Mouse (Mus musculus): ENCODE measurements around the gene Mttp. TPM values are rescaled to one million over a fixed set of nuclear protein-coding genes. Genes with fewer than 3 reads are reported as not detected.

Gene Mttp
- polyA plus RNA-seq, 1 experiment from 2014 or later: 8.6 TPM

GRCm38 (mm10) chr3:138162553-138163183, 17.9 kb upstream of the Mttp start:
- no peak overlapping the region for H3K9ac ChIP-seq (ENCODE audit: low read length)
- 44% methylated on average over 4 of the region's 4 CpGs for WGBS
- no peak for ATAC-seq (ENCODE audit: low read depth)

GRCm38 (mm10) chr3:138161623-138162022, 16.9 kb upstream of the Mttp start:
- ATAC-seq (ENCODE audit: low read depth): no peak
- no peaks in the 10 kb centered on the region for H3K4me1 ChIP-seq (replicated peaks; ENCODE audit: control insufficient read depth, insufficient read depth, low read length)
- no peaks in the 10 kb centered on the region for H3K27me3 ChIP-seq (ENCODE audit: control insufficient read depth, insufficient read depth, low read depth, low read length)
- no peak overlapping the region for H3K9ac ChIP-seq (ENCODE audit: low read length)
- no peaks in the 10 kb centered on the region; the same call in 1 of the 2 replicates for H3K36me3 ChIP-seq (ENCODE audit: control insufficient read depth, insufficient read depth, low read length)
- H3K9me3 ChIP-seq (ENCODE audit: control insufficient read depth, low read length): no peaks in the 10 kb centered on the region
- H3K4me3 ChIP-seq (ENCODE audit: low read length): no peak overlapping the region
- 81% methylated on average over 10 of the region's 10 CpGs for WGBS
- H3K27ac ChIP-seq (ENCODE audit: low read length): no peak overlapping the region
- H3K4me2 ChIP-seq (ENCODE audit: low read depth, low read length): no peak overlapping the region

More at GRCm38 (mm10) chr3:138162553-138163183, 17.9 kb upstream of the Mttp start:
- H3K27ac ChIP-seq (ENCODE audit: low read length): no peak overlapping the region
- H3K4me2 ChIP-seq (ENCODE audit: low read depth, low read length): no peak overlapping the region
- H3K4me1 ChIP-seq (replicated peaks; ENCODE audit: control insufficient read depth, insufficient read depth, low read length): no peaks in the 10 kb centered on the region
- H3K4me3 ChIP-seq (ENCODE audit: low read length): no peak overlapping the region
- no peaks in the 10 kb centered on the region for H3K9me3 ChIP-seq (ENCODE audit: control insufficient read depth, low read length)
- H3K27me3 ChIP-seq (ENCODE audit: control insufficient read depth, insufficient read depth, low read depth, low read length): no peaks in the 10 kb centered on the region
- H3K36me3 ChIP-seq (ENCODE audit: control insufficient read depth, insufficient read depth, low read length): no peaks in the 10 kb centered on the region

GRCm38 (mm10) chr3:138156651-138157050, 11.9 kb upstream of the Mttp start:
- Histone ChIP-seq H3K4me3 (ENCODE audit: low read length) (no peak overlapping the region), H3K4me1 (replicated peaks; ENCODE audit: control insufficient read depth, insufficient read depth, low read length) (no peaks in the 10 kb centered on the region), H3K27ac (ENCODE audit: low read length) (no peak overlapping the region), H3K4me2 (ENCODE audit: low read depth, low read length) (no peak overlapping the region), H3K36me3 (ENCODE audit: control insufficient read depth, insufficient read depth, low read length) (peaks cover 9% of the 10 kb centered on the region), H3K9me3 (ENCODE audit: control insufficient read depth, low read length) (no peaks in the 10 kb centered on the region), H3K27me3 (ENCODE audit: control insufficient read depth, insufficient read depth, low read depth, low read length) (no peaks in the 10 kb centered on the region), H3K9ac (ENCODE audit: low read length) (no peak overlapping the region)
- WGBS: 77% methylated on average over 10 of the region's 10 CpGs
- ATAC-seq (ENCODE audit: low read depth): no peak

GRCm38 (mm10) chr3:138155062-138155461, 10.3 kb upstream of the Mttp start:
- Histone ChIP-seq H3K4me2 (ENCODE audit: low read depth, low read length) (no peak overlapping the region), H3K4me3 (ENCODE audit: low read length) (no peak overlapping the region), H3K9me3 (ENCODE audit: control insufficient read depth, low read length) (no peaks in the 10 kb centered on the region), H3K4me1 (replicated peaks; ENCODE audit: control insufficient read depth, insufficient read depth, low read length) (no peaks in the 10 kb centered on the region), H3K27me3 (ENCODE audit: control insufficient read depth, insufficient read depth, low read depth, low read length) (no peaks in the 10 kb centered on the region), H3K27ac (ENCODE audit: low read length) (no peak overlapping the region), H3K9ac (ENCODE audit: low read length) (no peak overlapping the region), H3K36me3 (ENCODE audit: control insufficient read depth, insufficient read depth, low read length) (peaks cover 9% of the 10 kb centered on the region)
- WGBS: 85% methylated on average over 4 of the region's 4 CpGs
- no peak for ATAC-seq (ENCODE audit: low read depth)

- ATAC-seq (ENCODE audit: low read depth): no peak
- H3K4me1 ChIP-seq (replicated peaks; ENCODE audit: control insufficient read depth, insufficient read depth, low read length): no peaks in the 10 kb centered on the region
- H3K9me3 ChIP-seq (ENCODE audit: control insufficient read depth, low read length): no peaks in the 10 kb centered on the region
- no peak overlapping the region for H3K4me2 ChIP-seq (ENCODE audit: low read depth, low read length)
- H3K9ac ChIP-seq (ENCODE audit: low read length): no peak overlapping the region
- no peak overlapping the region for H3K27ac ChIP-seq (ENCODE audit: low read length)
- 88% methylated on average over 2 of the region's 2 CpGs for WGBS
- H3K27me3 ChIP-seq (ENCODE audit: control insufficient read depth, insufficient read depth, low read depth, low read length): no peaks in the 10 kb centered on the region
- peaks cover 16% of the 10 kb centered on the region for H3K36me3 ChIP-seq (ENCODE audit: control insufficient read depth, insufficient read depth, low read length)
- H3K4me3 ChIP-seq (ENCODE audit: low read length): no peak overlapping the region
Measured at GRCm38 (mm10) chr3:138148811-138149210, 4.0 kb upstream of the Mttp start.

GRCm38 (mm10) chr3:138144060-138144641, 617 bp downstream of the Mttp start:
- H3K27ac ChIP-seq (ENCODE audit: low read length): peak overlapping the region; percentile 100
- H3K4me3 ChIP-seq (ENCODE audit: low read length): peak overlapping the region; percentile 76
- ATAC-seq (ENCODE audit: low read depth): no peak
- no peaks in the 10 kb centered on the region for H3K9me3 ChIP-seq (ENCODE audit: control insufficient read depth, low read length)
- peak overlapping the region; percentile 86 for H3K9ac ChIP-seq (ENCODE audit: low read length)
- peaks cover 3% of the 10 kb centered on the region; the same call in 1 of the 2 replicates for H3K4me1 ChIP-seq (replicated peaks; ENCODE audit: control insufficient read depth, insufficient read depth, low read length)
- H3K4me2 ChIP-seq (ENCODE audit: low read depth, low read length): peak overlapping the region; percentile 87
- H3K27me3 ChIP-seq (ENCODE audit: control insufficient read depth, insufficient read depth, low read depth, low read length): no peaks in the 10 kb centered on the region
- H3K36me3 ChIP-seq (ENCODE audit: control insufficient read depth, insufficient read depth, low read length): peaks cover 5% of the 10 kb centered on the region
- WGBS: under 1% methylated on average over 18 of the region's 18 CpGs

- peak within 1 kb of the TSS; percentile 86 for H3K9ac ChIP-seq (ENCODE audit: low read length)
- H3K36me3 ChIP-seq (ENCODE audit: control insufficient read depth, insufficient read depth, low read length): no peaks in the 10 kb centered on the region
- H3K4me3 ChIP-seq (ENCODE audit: low read length): peak within 1 kb of the TSS; percentile 76
- peaks cover 3% of the 10 kb centered on the region; the same call in 1 of the 2 replicates for H3K4me1 ChIP-seq (replicated peaks; ENCODE audit: control insufficient read depth, insufficient read depth, low read length)
- peak; percentile 99 for ATAC-seq (ENCODE audit: low read depth)
- H3K27ac ChIP-seq (ENCODE audit: low read length): peak within 1 kb of the TSS; percentile 100
- WGBS: under 1% methylated on average over 68 of the region's 70 CpGs
- H3K27me3 ChIP-seq (ENCODE audit: control insufficient read depth, insufficient read depth, low read depth, low read length): no peaks in the 10 kb centered on the region
- H3K4me2 ChIP-seq (ENCODE audit: low read depth, low read length): peak within 1 kb of the TSS; percentile 87
- no peaks in the 10 kb centered on the region for H3K9me3 ChIP-seq (ENCODE audit: control insufficient read depth, low read length)
Measured at GRCm38 (mm10) chr3:138143315-138144059, 1.3 kb downstream of the Mttp start, which contains the start of gene Trmt10a. Trmt10a (plus strand) TSS chr3:138143448.

GRCm38 (mm10) chr3:138142733-138143314, 1.9 kb downstream of the Mttp start:
- no peaks in the 10 kb centered on the region for H3K27me3 ChIP-seq (ENCODE audit: control insufficient read depth, insufficient read depth, low read depth, low read length)
- peaks cover 3% of the 10 kb centered on the region; the same call in 1 of the 2 replicates for H3K4me1 ChIP-seq (replicated peaks; ENCODE audit: control insufficient read depth, insufficient read depth, low read length)
- H3K4me2 ChIP-seq (ENCODE audit: low read depth, low read length): peak overlapping the region; percentile 50
- 1% methylated on average over 12 of the region's 12 CpGs for WGBS
- H3K36me3 ChIP-seq (ENCODE audit: control insufficient read depth, insufficient read depth, low read length): no peaks in the 10 kb centered on the region
- H3K27ac ChIP-seq (ENCODE audit: low read length): peak overlapping the region; percentile 100
- H3K9ac ChIP-seq (ENCODE audit: low read length): peak overlapping the region; percentile 83
- ATAC-seq (ENCODE audit: low read depth): no peak
- H3K9me3 ChIP-seq (ENCODE audit: control insufficient read depth, low read length): no peaks in the 10 kb centered on the region
- H3K4me3 ChIP-seq (ENCODE audit: low read length): peak overlapping the region; percentile 76
